Mouse (Mus musculus): Measurements from ENCODE around the gene Anapc7. TPM values are rescaled to one million over a fixed set of nuclear protein-coding genes. Genes with fewer than 3 reads are reported as not detected.

Anapc7 gene
- polyA plus RNA-seq, 1 experiment from 2014 or later = 18.9 TPM

GRCm38 (mm10) chr5:122431221-122431620 is 9.7 kb downstream of the Anapc7 start:
- Histone ChIP-seq H3K27ac (no peak overlapping the region), H3K9me3 (replicated peaks) (no peaks in the 10 kb centered on the region), H3K27me3 (no peaks in the 10 kb centered on the region), H3K36me3 (peaks cover 84% of the 10 kb centered on the region), H3K4me1 (replicated peaks) (no peaks in the 10 kb centered on the region), H3K4me3 (replicated peaks) (no peak overlapping the region), H3K4me2 (no peak overlapping the region), H3K9ac (no peak overlapping the region)
- ATAC-seq (ENCODE audit: low read depth) = no peak
- DNase-seq = no peak
- 89% methylated on average over 8 of the region's 8 CpGs for WGBS (ENCODE audit: insufficient replicate concordance)

GRCm38 (mm10) chr5:122434541-122434940 is 13.0 kb downstream of the Anapc7 start:
- Histone ChIP-seq H3K27me3 (no peaks in the 10 kb centered on the region), H3K4me3 (replicated peaks) (no peak overlapping the region), H3K4me1 (replicated peaks) (no peaks in the 10 kb centered on the region), H3K9me3 (replicated peaks) (no peaks in the 10 kb centered on the region), H3K36me3 (peaks cover 96% of the 10 kb centered on the region), H3K9ac (no peak overlapping the region), H3K4me2 (no peak overlapping the region), H3K27ac (no peak overlapping the region)
- DNase-seq (no peak), ATAC-seq (ENCODE audit: low read depth) (no peak)
- 78% methylated on average over 4 of the region's 4 CpGs for WGBS (ENCODE audit: insufficient replicate concordance)

- DNase-seq = no peak
- Histone ChIP-seq H3K4me3 (replicated peaks) (no peak overlapping the region), H3K27me3 (no peaks in the 10 kb centered on the region), H3K4me2 (no peak overlapping the region), H3K4me1 (replicated peaks) (no peaks in the 10 kb centered on the region), H3K27ac (0 out of 2 replicates have a peak overlapping the region, but pooled peaks have one; percentile 0), H3K9ac (no peak overlapping the region), H3K9me3 (replicated peaks) (no peaks in the 10 kb centered on the region), H3K36me3 (peaks cover 100% of the 10 kb centered on the region)
- 89% methylated on average over 19 of the region's 19 CpGs for WGBS (ENCODE audit: insufficient replicate concordance)
- ATAC-seq (ENCODE audit: low read depth) = no peak
These were observed 18.1 kb downstream of the Anapc7 start for GRCm38 (mm10) chr5:122439400-122440094.

GRCm38 (mm10) chr5:122440095-122440630 is 18.7 kb downstream of the Anapc7 start:
- H3K27ac ChIP-seq = no peak overlapping the region
- H3K9ac ChIP-seq = no peak overlapping the region
- no peaks in the 10 kb centered on the region for H3K4me1 ChIP-seq (replicated peaks)
- DNase-seq (no peak), ATAC-seq (ENCODE audit: low read depth) (no peak)
- WGBS (ENCODE audit: insufficient replicate concordance) = 91% methylated on average over 12 of the region's 12 CpGs
- no peak overlapping the region for H3K4me2 ChIP-seq
- H3K4me3 ChIP-seq (replicated peaks) = no peak overlapping the region
- H3K9me3 ChIP-seq (replicated peaks) = no peaks in the 10 kb centered on the region
- H3K27me3 ChIP-seq = no peaks in the 10 kb centered on the region
- peaks cover 100% of the 10 kb centered on the region for H3K36me3 ChIP-seq

GRCm38 (mm10) chr5:122444492-122444891 is 23.0 kb downstream of the Anapc7 start:
- H3K9me3 ChIP-seq (replicated peaks) = no peaks in the 10 kb centered on the region
- no peak overlapping the region for H3K4me3 ChIP-seq (replicated peaks)
- no peak overlapping the region for H3K4me2 ChIP-seq
- DNase-seq (no peak), ATAC-seq (ENCODE audit: low read depth) (no peak)
- WGBS (ENCODE audit: insufficient replicate concordance) = 85% methylated on average over 10 of the region's 10 CpGs
- H3K9ac ChIP-seq = no peak overlapping the region
- H3K36me3 ChIP-seq = peaks cover 77% of the 10 kb centered on the region
- no peaks in the 10 kb centered on the region for H3K27me3 ChIP-seq
- no peak overlapping the region for H3K27ac ChIP-seq
- no peaks in the 10 kb centered on the region for H3K4me1 ChIP-seq (replicated peaks)

- no peaks in the 10 kb centered on the region for H3K9me3 ChIP-seq (replicated peaks)
- H3K4me3 ChIP-seq (replicated peaks) = no peak overlapping the region
- no peak overlapping the region for H3K4me2 ChIP-seq
- H3K9ac ChIP-seq = no peak overlapping the region
- no peak for DNase-seq
- ATAC-seq (ENCODE audit: low read depth) = no peak
- H3K27me3 ChIP-seq = no peaks in the 10 kb centered on the region
- H3K4me1 ChIP-seq (replicated peaks) = no peaks in the 10 kb centered on the region
- WGBS (ENCODE audit: insufficient replicate concordance) = 83% methylated on average over 11 of the region's 11 CpGs
- H3K36me3 ChIP-seq = peaks cover 70% of the 10 kb centered on the region
- no peak overlapping the region for H3K27ac ChIP-seq
These were observed 23.6 kb downstream of the Anapc7 start for GRCm38 (mm10) chr5:122445051-122445610.

GRCm38 (mm10) chr5:122447857-122448256 is 26.4 kb downstream of the Anapc7 start:
- WGBS (ENCODE audit: insufficient replicate concordance) = 90% methylated on average over 8 of the region's 8 CpGs
- no peak for ATAC-seq (ENCODE audit: low read depth)

GRCm38 (mm10) chr5:122448869-122449268 is 27.4 kb downstream of the Anapc7 start:
- H3K36me3 ChIP-seq = peaks cover 61% of the 10 kb centered on the region
- no peaks in the 10 kb centered on the region for H3K27me3 ChIP-seq
- WGBS (ENCODE audit: insufficient replicate concordance) = 73% methylated on average over 5 of the region's 5 CpGs
- H3K9me3 ChIP-seq (replicated peaks) = no peaks in the 10 kb centered on the region
- H3K9ac ChIP-seq = no peak overlapping the region
- no peak overlapping the region for H3K4me3 ChIP-seq (replicated peaks)
- no peak overlapping the region for H3K4me2 ChIP-seq
- H3K27ac ChIP-seq = no peak overlapping the region
- ATAC-seq (ENCODE audit: low read depth) = no peak; the same call in 1 of the 2 replicates
- DNase-seq = no peak
- H3K4me1 ChIP-seq (replicated peaks) = 0 out of 2 replicates have a peak, but pooled peaks cover 4% of the 10 kb centered on the region

More at GRCm38 (mm10) chr5:122447857-122448256, 26.4 kb downstream of the Anapc7 start:
- H3K9ac ChIP-seq = no peak overlapping the region
- no peak overlapping the region for H3K27ac ChIP-seq
- no peak overlapping the region for H3K4me2 ChIP-seq
- no peak overlapping the region for H3K4me3 ChIP-seq (replicated peaks)
- no peaks in the 10 kb centered on the region for H3K27me3 ChIP-seq
- no peaks in the 10 kb centered on the region for H3K9me3 ChIP-seq (replicated peaks)
- peaks cover 61% of the 10 kb centered on the region for H3K36me3 ChIP-seq
- DNase-seq = no peak
- H3K4me1 ChIP-seq (replicated peaks) = 0 out of 2 replicates have a peak, but pooled peaks cover 4% of the 10 kb centered on the region

GRCm38 (mm10) chr5:122449946-122450345 is 28.5 kb downstream of the Anapc7 start:
- H3K4me2 ChIP-seq = no peak overlapping the region
- no peak overlapping the region for H3K9ac ChIP-seq
- no peaks in the 10 kb centered on the region for H3K27me3 ChIP-seq
- no peak overlapping the region for H3K27ac ChIP-seq
- ATAC-seq (ENCODE audit: low read depth) (no peak), DNase-seq (no peak)
- 71% methylated on average over 7 of the region's 7 CpGs for WGBS (ENCODE audit: insufficient replicate concordance)
- no peaks in the 10 kb centered on the region for H3K9me3 ChIP-seq (replicated peaks)
- H3K4me3 ChIP-seq (replicated peaks) = no peak overlapping the region
- H3K4me1 ChIP-seq (replicated peaks) = 0 out of 2 replicates have a peak, but pooled peaks cover 4% of the 10 kb centered on the region
- H3K36me3 ChIP-seq = peaks cover 61% of the 10 kb centered on the region

- Histone ChIP-seq H3K9me3 (replicated peaks) (no peaks in the 10 kb centered on the region), H3K9ac (no peak overlapping the region), H3K4me3 (replicated peaks) (no peak overlapping the region), H3K36me3 (peaks cover 61% of the 10 kb centered on the region), H3K27me3 (no peaks in the 10 kb centered on the region), H3K4me2 (no peak overlapping the region), H3K4me1 (replicated peaks) (0 out of 2 replicates have a peak, but pooled peaks cover 4% of the 10 kb centered on the region), H3K27ac (no peak overlapping the region)
- DNase-seq (no peak), ATAC-seq (ENCODE audit: low read depth) (no peak)
- WGBS (ENCODE audit: insufficient replicate concordance) = 65% methylated on average over 5 of the region's 5 CpGs
These were observed 29.4 kb downstream of the Anapc7 start for GRCm38 (mm10) chr5:122450913-122451317.

GRCm38 (mm10) chr5:122451324-122451723 is 29.8 kb downstream of the Anapc7 start:
- no peak overlapping the region for H3K27ac ChIP-seq
- no peak overlapping the region for H3K4me3 ChIP-seq (replicated peaks)
- WGBS (ENCODE audit: insufficient replicate concordance) = 80% methylated on average over 5 of the region's 5 CpGs
- no peak for ATAC-seq (ENCODE audit: low read depth)
- no peak for DNase-seq
- no peaks in the 10 kb centered on the region for H3K27me3 ChIP-seq
- H3K4me1 ChIP-seq (replicated peaks) = 0 out of 2 replicates have a peak, but pooled peaks cover 4% of the 10 kb centered on the region
- no peaks in the 10 kb centered on the region for H3K9me3 ChIP-seq (replicated peaks)
- H3K4me2 ChIP-seq = no peak overlapping the region
- H3K9ac ChIP-seq = no peak overlapping the region
- peaks cover 60% of the 10 kb centered on the region for H3K36me3 ChIP-seq

Measured in liver, embryonic 13.5 days (tissue).